Mouse (Mus musculus): ENCODE measurements around the gene Manba. TPM values are rescaled to one million over a fixed set of nuclear protein-coding genes. Genes with fewer than 3 reads are reported as not detected.
A peak's percentile ranks its signal among the peaks of the same experiment; 100 is the strongest.
"Not testable (repeated sequence)": the region's sequence is repeated elsewhere in the genome, so short reads cannot be mapped to it uniquely, and the experiment has no call there.

Gene Manba
- polyA plus RNA-seq, 1 experiment from 2014 or later = 5.1 TPM

DNA sequence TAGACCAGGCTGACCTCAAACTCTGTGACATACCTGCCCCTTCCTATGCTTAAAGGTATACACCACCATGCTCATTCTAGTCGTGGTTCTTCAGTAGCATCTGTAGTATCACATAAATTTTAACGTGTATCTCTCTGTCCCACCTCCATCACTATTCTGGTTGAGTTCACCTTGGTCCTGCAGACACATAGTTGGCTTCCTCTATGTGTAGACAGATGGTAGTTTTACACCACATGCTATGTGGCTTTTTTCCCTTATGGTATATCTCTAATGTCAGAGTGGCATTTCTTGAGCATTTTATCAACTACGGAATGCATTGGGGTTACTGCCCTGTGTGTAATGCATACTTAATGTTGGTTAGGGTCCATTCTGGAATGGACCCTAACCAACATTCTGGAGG lies 16.3 kb upstream of the Manba start:
- 0 out of 2 replicates have a peak, but pooled peaks have one; percentile 14 for ATAC-seq (ENCODE audit: low FRiP score, low read depth)
- no peak overlapping the region for H3K4me3 ChIP-seq

DNA sequence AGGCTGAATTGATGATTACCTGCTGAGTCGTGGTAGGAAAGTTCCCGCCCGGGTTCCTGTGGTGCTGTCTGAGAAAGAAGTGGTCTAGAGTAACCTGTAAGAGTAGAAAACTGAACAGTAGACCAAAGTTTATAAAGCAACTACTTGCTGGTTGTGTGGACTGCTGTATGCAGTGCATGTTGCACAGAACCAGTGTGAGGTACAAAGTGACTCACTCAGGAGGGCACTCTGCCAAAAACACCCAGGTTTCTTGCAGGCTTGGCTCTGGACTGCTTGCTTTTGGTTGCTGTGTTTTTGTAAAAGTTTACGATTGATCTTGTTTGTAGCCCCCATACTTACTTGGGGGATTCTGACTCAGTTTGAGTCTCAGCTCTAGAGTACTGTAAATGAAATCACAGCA lies 15.4 kb upstream of the Manba start:
- Histone ChIP-seq H3K9me3 (no peaks in the 10 kb centered on the region), H3K27me3 (replicated peaks) (no peaks in the 10 kb centered on the region), H3K4me2 (replicated peaks) (no peak overlapping the region), H3K9ac (no peak overlapping the region), H3K27ac (no peak overlapping the region), H3K4me3 (no peak overlapping the region), H3K4me1 (no peaks in the 10 kb centered on the region), H3K36me3 (no peaks in the 10 kb centered on the region; the same call in 1 of the 2 replicates)
- no peak for ATAC-seq (ENCODE audit: low FRiP score, low read depth)
- WGBS = 51% methylated on average over 4 of the region's 4 CpGs

More for the DNA sequence above, 16.3 kb upstream of the Manba start:
- Histone ChIP-seq H3K36me3 (no peaks in the 10 kb centered on the region; the same call in 1 of the 2 replicates), H3K9ac (no peak overlapping the region), H3K9me3 (no peaks in the 10 kb centered on the region), H3K4me2 (replicated peaks) (no peak overlapping the region), H3K27ac (no peak overlapping the region), H3K4me1 (no peaks in the 10 kb centered on the region), H3K27me3 (replicated peaks) (no peaks in the 10 kb centered on the region)
- WGBS = 65% methylated on average over 3 of the region's 3 CpGs

DNA sequence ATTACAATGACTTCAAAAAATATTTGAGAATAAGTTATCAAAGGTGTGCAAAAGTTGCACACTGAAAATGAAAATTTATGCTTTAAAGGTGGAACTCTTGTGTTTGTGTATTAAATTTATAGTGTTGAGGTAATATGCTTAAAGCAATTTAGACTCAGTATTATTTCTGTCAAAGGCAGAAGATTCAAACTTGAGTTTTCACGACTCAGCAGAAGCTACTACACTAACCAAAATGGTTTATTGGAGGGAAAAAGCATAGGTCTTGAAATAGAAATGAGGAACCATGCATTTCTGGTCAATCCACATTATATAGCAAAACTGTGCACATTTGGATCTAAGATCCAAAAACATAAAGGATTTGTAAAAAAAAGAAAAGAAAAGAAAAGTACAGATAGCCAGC lies 14.6 kb upstream of the Manba start:
- no peaks in the 10 kb centered on the region for H3K4me1 ChIP-seq
- H3K27me3 ChIP-seq (replicated peaks) = no peaks in the 10 kb centered on the region
- H3K4me3 ChIP-seq = no peak overlapping the region
- 84% methylated on average over 1 of the region's 1 CpGs for WGBS
- H3K9me3 ChIP-seq = no peaks in the 10 kb centered on the region
- no peak overlapping the region for H3K4me2 ChIP-seq (replicated peaks)
- no peaks in the 10 kb centered on the region; the same call in 1 of the 2 replicates for H3K36me3 ChIP-seq
- H3K9ac ChIP-seq = no peak overlapping the region
- ATAC-seq (ENCODE audit: low FRiP score, low read depth) = no peak
- no peak overlapping the region for H3K27ac ChIP-seq

DNA sequence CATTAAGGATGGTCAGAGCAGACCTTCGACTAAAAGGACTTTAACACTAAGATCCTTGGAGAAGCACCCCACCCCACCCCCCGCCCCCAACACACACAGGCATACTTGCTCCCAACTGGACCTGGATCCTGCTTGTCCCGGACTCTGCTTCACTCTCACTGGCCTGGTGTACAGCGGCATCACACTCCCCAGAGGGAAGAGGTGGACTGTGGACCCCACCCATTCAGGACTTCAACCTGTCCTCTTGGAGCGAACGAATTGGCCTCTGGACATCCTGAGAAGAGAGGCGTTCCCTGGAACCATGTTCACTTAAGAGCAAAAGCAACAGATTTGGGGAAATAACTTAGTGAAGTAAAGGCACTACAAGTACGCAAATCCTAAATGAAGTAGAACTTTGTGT lies 10.4 kb upstream of the Manba start:
- ATAC-seq (ENCODE audit: low FRiP score, low read depth) = no peak
- WGBS = 90% methylated on average over 8 of the region's 8 CpGs
- H3K27ac ChIP-seq = no peak overlapping the region
- H3K4me2 ChIP-seq (replicated peaks) = no peak overlapping the region
- no peaks in the 10 kb centered on the region for H3K9me3 ChIP-seq
- H3K36me3 ChIP-seq = no peaks in the 10 kb centered on the region
- H3K4me1 ChIP-seq = no peaks in the 10 kb centered on the region
- H3K9ac ChIP-seq = no peak overlapping the region
- H3K4me3 ChIP-seq = no peak overlapping the region
- H3K27me3 ChIP-seq (replicated peaks) = no peaks in the 10 kb centered on the region

DNA sequence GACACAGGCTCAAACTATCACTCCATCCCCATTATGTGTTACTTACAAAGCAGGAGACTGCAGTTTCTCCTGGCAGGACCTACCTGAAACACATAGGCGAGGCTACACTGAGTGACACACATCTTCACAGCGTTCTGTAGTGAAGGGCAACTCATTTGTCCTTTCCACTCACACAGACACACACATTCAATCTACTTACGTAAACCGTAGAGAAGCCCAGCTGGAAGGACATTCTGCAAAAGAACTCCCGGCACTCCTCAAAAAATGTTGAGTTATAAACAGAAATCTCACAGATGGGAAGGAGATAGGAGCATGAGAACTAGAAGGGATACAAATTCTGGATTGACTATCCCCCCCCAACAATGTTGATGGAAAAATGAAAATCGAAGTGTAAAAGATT lies 9.1 kb upstream of the Manba start:
- Histone ChIP-seq H3K9ac (no peak overlapping the region), H3K4me3 (no peak overlapping the region), H3K9me3 (no peaks in the 10 kb centered on the region), H3K27ac (no peak overlapping the region), H3K4me2 (replicated peaks) (no peak overlapping the region), H3K36me3 (no peaks in the 10 kb centered on the region), H3K4me1 (no peaks in the 10 kb centered on the region), H3K27me3 (replicated peaks) (no peaks in the 10 kb centered on the region)
- WGBS = 83% methylated on average over 6 of the region's 6 CpGs
- ATAC-seq (ENCODE audit: low FRiP score, low read depth) = no peak

DNA sequence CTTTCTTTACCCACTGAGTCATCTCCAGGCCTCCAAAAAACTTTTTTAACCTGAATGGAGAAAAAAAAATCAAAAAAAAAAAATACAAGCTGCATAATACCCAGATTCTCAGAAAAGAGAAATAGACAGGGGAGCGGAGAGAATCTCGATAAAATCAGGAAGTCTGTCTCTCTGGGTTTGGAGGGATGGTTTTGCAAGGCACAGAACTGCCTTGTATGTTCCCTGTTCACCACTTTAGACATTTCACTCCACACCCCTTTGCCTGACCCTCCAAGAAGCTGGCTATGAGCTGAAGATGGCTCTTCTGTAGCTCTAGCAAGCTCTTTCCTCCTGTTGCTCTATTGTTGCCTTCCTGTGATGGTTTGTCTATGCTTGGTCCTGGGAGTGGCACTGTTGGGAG lies 8.4 kb upstream of the Manba start:
- no peak overlapping the region for H3K27ac ChIP-seq
- H3K27me3 ChIP-seq (replicated peaks) = no peaks in the 10 kb centered on the region
- no peaks in the 10 kb centered on the region for H3K36me3 ChIP-seq
- no peak overlapping the region for H3K9ac ChIP-seq
- H3K4me2 ChIP-seq (replicated peaks) = no peak overlapping the region
- 95% methylated on average over 2 of the region's 2 CpGs for WGBS
- H3K4me1 ChIP-seq = no peaks in the 10 kb centered on the region
- H3K9me3 ChIP-seq = no peaks in the 10 kb centered on the region
- no peak for ATAC-seq (ENCODE audit: low FRiP score, low read depth)
- H3K4me3 ChIP-seq = no peak overlapping the region

DNA sequence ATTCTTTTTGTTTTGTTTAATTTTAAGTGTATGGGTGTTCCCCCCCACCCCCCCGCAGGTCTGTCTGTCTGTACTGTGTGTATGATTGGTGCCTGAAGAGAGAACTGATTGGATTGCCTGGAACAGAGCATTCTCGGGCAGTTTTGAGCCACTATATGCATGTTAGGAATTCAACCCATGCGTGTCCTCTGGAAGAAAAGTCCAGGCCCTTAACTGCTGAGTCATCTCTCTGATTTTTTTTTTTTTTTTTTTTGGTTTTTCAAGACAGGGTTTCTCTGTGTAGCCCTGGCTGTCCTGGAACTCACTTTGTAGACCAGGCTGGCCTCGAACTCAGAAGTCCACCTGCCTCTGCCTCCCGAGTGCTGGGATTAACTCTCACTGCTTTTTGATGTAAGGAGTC lies 6.3 kb upstream of the Manba start:
- H3K9me3 ChIP-seq; H3K4me2 ChIP-seq (replicated peaks); H3K9ac ChIP-seq; H3K4me1 ChIP-seq; H3K4me3 ChIP-seq; H3K27ac ChIP-seq; ATAC-seq (ENCODE audit: low FRiP score, low read depth); H3K36me3 ChIP-seq; H3K27me3 ChIP-seq (replicated peaks): not testable (repeated sequence)
- WGBS = 87% methylated on average over 5 of the region's 5 CpGs

DNA sequence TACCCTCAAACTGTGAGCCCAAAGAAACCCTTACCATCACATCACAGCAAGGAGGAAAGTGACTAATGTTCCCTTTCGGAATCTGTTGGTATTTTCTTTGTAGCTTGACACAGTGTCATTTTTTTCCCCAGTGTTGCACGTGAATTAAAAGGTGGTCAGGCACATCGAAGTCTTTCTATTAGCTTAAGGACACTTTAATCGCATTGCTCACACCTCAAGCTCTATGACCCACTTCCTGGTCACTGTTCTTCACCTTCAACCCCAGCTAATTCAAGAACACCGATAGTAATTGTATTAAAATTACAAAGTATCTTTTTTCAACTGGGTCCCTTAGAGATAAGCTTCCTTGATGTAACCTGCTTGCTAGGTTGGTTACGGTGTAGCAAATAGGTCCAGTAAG lies 4.6 kb upstream of the Manba start:
- H3K36me3 ChIP-seq = no peaks in the 10 kb centered on the region
- no peaks in the 10 kb centered on the region for H3K9me3 ChIP-seq
- peaks cover 7% of the 10 kb centered on the region for H3K4me1 ChIP-seq
- WGBS = 89% methylated on average over 6 of the region's 6 CpGs
- H3K27me3 ChIP-seq (replicated peaks) = no peaks in the 10 kb centered on the region; the same call in 1 of the 2 replicates
- H3K27ac ChIP-seq = no peak overlapping the region
- H3K9ac ChIP-seq = no peak overlapping the region
- no peak for ATAC-seq (ENCODE audit: low FRiP score, low read depth)
- H3K4me3 ChIP-seq = no peak overlapping the region
- H3K4me2 ChIP-seq (replicated peaks) = no peak overlapping the region

DNA sequence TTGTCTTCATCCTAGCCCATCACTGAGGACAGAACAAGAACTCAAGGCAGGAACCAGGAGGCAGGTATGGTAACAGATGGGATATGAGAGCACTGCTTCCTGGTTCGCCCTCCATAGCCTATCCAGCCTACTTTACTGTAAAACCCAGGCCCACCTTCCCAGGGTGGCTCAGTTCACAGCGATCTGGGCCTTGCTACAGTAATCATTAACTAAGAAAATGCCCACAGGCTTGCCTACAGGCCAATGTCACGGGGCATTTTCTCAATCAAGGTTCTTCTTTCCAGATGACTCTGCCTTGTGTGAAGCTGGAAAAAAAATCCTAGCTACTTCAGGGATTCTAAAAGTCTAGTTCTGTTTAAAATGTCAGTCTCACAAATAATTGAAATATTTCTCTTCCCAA lies 3.8 kb upstream of the Manba start:
- ATAC-seq (ENCODE audit: low FRiP score, low read depth) = no peak
- WGBS = 83% methylated on average over 3 of the region's 3 CpGs
- H3K9ac ChIP-seq = no peak overlapping the region
- H3K9me3 ChIP-seq = no peaks in the 10 kb centered on the region
- no peaks in the 10 kb centered on the region for H3K36me3 ChIP-seq
- H3K4me3 ChIP-seq = no peak overlapping the region
- no peak overlapping the region for H3K4me2 ChIP-seq (replicated peaks)
- H3K27ac ChIP-seq = no peak overlapping the region
- H3K4me1 ChIP-seq = peaks cover 7% of the 10 kb centered on the region
- no peaks in the 10 kb centered on the region; the same call in 1 of the 2 replicates for H3K27me3 ChIP-seq (replicated peaks)

DNA sequence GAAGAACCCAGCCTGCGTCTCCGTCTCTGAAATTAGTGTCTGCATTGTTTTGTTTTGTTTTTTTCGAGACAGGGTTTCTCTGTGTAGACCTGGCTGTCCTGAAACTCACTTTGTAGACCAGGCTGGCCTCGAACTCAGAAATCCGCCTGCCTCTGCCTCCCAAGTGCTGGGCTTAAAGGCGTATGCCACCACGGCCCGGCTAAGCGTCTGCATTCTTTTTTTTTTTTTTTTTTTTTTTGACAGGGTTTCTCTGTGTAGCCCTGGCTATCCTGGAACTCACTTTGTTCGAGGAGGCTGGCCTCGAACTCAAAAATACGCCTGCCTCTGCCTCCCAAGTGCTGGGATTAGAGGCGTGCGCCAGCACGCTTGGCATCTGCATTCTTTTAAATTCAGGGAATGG lies 761 bp upstream of the Manba start:
- not testable (repeated sequence) for ATAC-seq (ENCODE audit: low FRiP score, low read depth); H3K27ac ChIP-seq; H3K36me3 ChIP-seq; H3K4me3 ChIP-seq; H3K9me3 ChIP-seq; H3K9ac ChIP-seq; H3K27me3 ChIP-seq (replicated peaks); H3K4me1 ChIP-seq
- H3K4me2 ChIP-seq (replicated peaks) = peak overlapping the region; percentile 94
- 89% methylated on average over 15 of the region's 15 CpGs for WGBS

DNA sequence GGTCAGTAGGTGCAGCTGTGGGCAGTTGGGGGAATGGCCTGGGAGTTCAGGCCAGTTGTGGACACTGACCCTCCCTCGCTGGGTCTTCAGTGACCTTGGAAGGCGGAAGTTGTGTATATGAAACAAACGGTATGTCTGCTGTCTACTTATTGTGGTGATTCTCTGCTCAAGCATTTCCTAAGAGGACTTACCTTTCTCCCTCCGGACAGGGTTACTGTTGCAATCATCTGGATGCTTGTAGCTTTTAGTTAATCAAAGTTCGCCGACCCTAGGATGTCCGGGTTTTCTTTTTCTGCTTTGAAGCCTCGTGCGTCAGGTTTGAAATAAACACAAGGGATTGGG lies 460 bp downstream of the Manba start:
- Histone ChIP-seq H3K4me1 (peaks cover 7% of the 10 kb centered on the region), H3K27ac (no peak overlapping the region), H3K36me3 (no peaks in the 10 kb centered on the region), H3K27me3 (replicated peaks) (no peaks in the 10 kb centered on the region; the same call in 1 of the 2 replicates), H3K9me3 (no peaks in the 10 kb centered on the region), H3K4me3 (peak overlapping the region; percentile 57), H3K4me2 (replicated peaks) (peak overlapping the region; percentile 94), H3K9ac (peak overlapping the region; percentile 60)
- no peak for ATAC-seq (ENCODE audit: low FRiP score, low read depth)
- WGBS = 26% methylated on average over 9 of the region's 9 CpGs

DNA sequence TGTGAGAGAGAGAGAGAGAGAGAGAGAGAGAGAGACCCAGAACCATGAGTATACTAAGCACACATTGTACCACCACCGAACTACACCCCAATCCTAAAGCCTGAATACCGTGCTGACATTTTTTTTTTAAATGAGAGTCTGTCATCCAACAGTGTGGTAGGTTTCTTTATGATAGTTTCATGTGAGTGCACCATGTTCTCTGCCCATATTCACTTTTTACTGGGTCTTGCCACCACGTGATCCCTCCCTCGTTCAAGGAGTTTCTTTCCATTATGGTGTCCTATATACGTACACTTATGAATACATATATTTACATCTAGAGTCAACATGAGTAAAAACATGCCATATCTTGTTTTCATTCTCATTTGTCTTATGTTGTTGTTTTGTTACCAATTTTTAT lies 940 bp downstream of the Manba start:
- 85% methylated on average over 5 of the region's 5 CpGs for WGBS
- H3K4me2 ChIP-seq (replicated peaks) = peak overlapping the region; percentile 94
- H3K9me3 ChIP-seq = no peaks in the 10 kb centered on the region
- no peak for ATAC-seq (ENCODE audit: low FRiP score, low read depth)
- no peak overlapping the region; the same call in 1 of the 2 replicates for H3K4me3 ChIP-seq
- no peak overlapping the region for H3K27ac ChIP-seq
- H3K27me3 ChIP-seq (replicated peaks) = no peaks in the 10 kb centered on the region; the same call in 1 of the 2 replicates
- no peaks in the 10 kb centered on the region for H3K36me3 ChIP-seq
- peaks cover 7% of the 10 kb centered on the region for H3K4me1 ChIP-seq
- no peak overlapping the region for H3K9ac ChIP-seq

DNA sequence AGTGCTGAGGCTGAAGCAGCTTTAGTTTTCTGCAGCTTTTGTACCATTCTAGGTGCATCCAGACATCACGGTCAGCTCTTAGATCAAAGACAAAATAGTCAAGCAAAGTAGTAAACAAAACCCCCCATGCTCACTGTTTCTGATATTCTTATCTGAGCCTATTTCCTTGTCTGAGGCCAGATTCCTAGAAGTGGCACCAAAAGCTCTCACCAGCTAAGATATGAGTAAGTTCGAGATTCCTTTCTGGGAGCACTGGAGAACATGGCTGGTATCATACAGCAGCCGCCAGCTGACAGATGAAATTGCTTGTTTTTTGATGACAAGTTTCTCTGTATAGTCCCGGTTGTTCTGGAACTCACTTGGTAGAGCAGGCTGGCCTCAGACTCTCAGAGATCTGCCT lies 2.4 kb downstream of the Manba start:
- Histone ChIP-seq H3K9me3 (no peaks in the 10 kb centered on the region), H3K27me3 (replicated peaks) (no peaks in the 10 kb centered on the region; the same call in 1 of the 2 replicates), H3K4me3 (no peak overlapping the region), H3K4me2 (replicated peaks) (no peak overlapping the region), H3K36me3 (no peaks in the 10 kb centered on the region), H3K9ac (no peak overlapping the region), H3K4me1 (peaks cover 7% of the 10 kb centered on the region), H3K27ac (no peak overlapping the region)
- WGBS = 91% methylated on average over 4 of the region's 4 CpGs
- ATAC-seq (ENCODE audit: low FRiP score, low read depth) = no peak
